Mouse (Mus musculus): Measurements from ENCODE around the gene Slc5a5.

- TF ChIP-seq CTCF (IDR thresholded peaks at IDR 0.05; ENCODE audit: control insufficient read depth, insufficient read depth, insufficient replicate concordance, low read depth, low read length) (peak; percentile 80; the same call in 1 of the 2 replicates), POLR2A (IDR thresholded peaks at IDR 0.05; ENCODE audit: control insufficient read depth, low read depth, low read length) (0 out of 2 replicates have a peak, but pooled peaks have one; percentile 14)
Observed at GRCm38 (mm10) chr8:70869601-70870041, 22.9 kb downstream of the Slc5a5 start.
